Mouse (Mus musculus): ENCODE measurements around the gene Trim66. TPM values are rescaled to one million over a fixed set of nuclear protein-coding genes. Genes with fewer than 3 reads are reported as not detected.

The Trim66 gene
- polyA plus RNA-seq, 1 experiment from 2014 or later = 5.6 TPM

DNA sequence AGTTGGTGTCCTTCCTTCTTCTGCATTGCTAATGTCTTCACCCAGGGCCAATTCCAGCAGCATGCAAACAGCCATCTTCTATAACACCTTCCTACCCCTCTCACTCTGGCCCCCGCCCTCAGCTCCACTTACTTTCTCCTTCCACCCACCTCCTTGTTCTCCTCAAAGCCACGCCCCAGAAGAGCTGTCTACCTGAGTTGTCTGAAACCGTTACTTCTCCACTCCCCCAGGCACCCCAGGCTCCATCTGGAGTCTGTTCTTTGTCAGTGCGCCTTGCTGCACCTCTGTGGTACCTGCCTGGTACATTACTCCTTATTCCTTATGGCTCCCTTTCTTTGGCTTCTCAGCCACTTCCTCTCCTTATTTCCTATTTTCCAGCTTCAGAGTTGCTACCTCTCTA, 25.2 kb upstream of the Trim66 start:
- 77% methylated on average over 4 of the region's 4 CpGs for WGBS

GRCm38 (mm10) chr7:109532691-109533090, 24.8 kb upstream of the Trim66 start:
- 61% methylated on average over 3 of the region's 3 CpGs for WGBS
- peaks cover 35% of the 10 kb centered on the region for H3K4me1 ChIP-seq
- H3K36me3 ChIP-seq = peaks cover 66% of the 10 kb centered on the region
- ATAC-seq (ENCODE audit: insufficient number of reproducible peaks, low FRiP score, low TSS enrichment, low read depth) = no peak
- no peaks in the 10 kb centered on the region for H3K9me3 ChIP-seq (replicated peaks)
- H3K4me3 ChIP-seq (replicated peaks) = no peak overlapping the region
- no peak overlapping the region for H3K9ac ChIP-seq
- no peak overlapping the region for H3K27ac ChIP-seq (replicated peaks)
- no peak overlapping the region for H3K4me2 ChIP-seq (replicated peaks)
- no peaks in the 10 kb centered on the region for H3K27me3 ChIP-seq

More for the DNA sequence above, 25.2 kb upstream of the Trim66 start:
- H3K27ac ChIP-seq (replicated peaks) = no peak overlapping the region
- H3K9ac ChIP-seq = no peak overlapping the region
- H3K4me1 ChIP-seq = peaks cover 35% of the 10 kb centered on the region
- no peaks in the 10 kb centered on the region for H3K9me3 ChIP-seq (replicated peaks)
- no peak for ATAC-seq (ENCODE audit: insufficient number of reproducible peaks, low FRiP score, low TSS enrichment, low read depth)
- peaks cover 68% of the 10 kb centered on the region for H3K36me3 ChIP-seq
- no peaks in the 10 kb centered on the region for H3K27me3 ChIP-seq
- H3K4me2 ChIP-seq (replicated peaks) = no peak overlapping the region
- no peak overlapping the region for H3K4me3 ChIP-seq (replicated peaks)

GRCm38 (mm10) chr7:109531501-109531900, 23.6 kb upstream of the Trim66 start:
- Histone ChIP-seq H3K36me3 (peaks cover 73% of the 10 kb centered on the region), H3K9me3 (replicated peaks) (no peaks in the 10 kb centered on the region), H3K27me3 (no peaks in the 10 kb centered on the region), H3K4me3 (replicated peaks) (no peak overlapping the region), H3K27ac (replicated peaks) (no peak overlapping the region), H3K4me1 (peaks cover 30% of the 10 kb centered on the region), H3K4me2 (replicated peaks) (no peak overlapping the region), H3K9ac (no peak overlapping the region)
- no peak for ATAC-seq (ENCODE audit: insufficient number of reproducible peaks, low FRiP score, low TSS enrichment, low read depth)
- WGBS = 78% methylated on average over 5 of the region's 5 CpGs

DNA sequence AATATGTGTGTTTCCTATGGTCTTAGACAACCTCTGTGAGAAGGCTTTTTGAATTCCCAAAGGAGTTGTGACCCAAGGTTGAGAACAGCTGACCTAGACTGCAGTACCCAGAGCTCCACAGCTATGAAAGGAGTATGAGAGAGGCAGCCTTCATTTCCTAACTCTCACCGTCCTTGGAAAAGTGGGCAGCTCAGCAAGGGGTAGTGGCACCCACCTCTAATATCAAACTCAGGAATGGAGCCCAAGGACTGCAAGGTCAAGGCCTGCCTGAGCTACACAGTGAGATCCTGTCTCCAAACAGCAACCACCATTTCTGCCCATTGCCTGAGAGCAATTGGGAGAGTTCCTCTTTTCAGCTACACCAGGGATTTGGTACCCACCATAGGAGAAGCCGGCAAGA, 21.8 kb upstream of the Trim66 start:
- peaks cover 14% of the 10 kb centered on the region for H3K4me1 ChIP-seq
- H3K36me3 ChIP-seq = peaks cover 82% of the 10 kb centered on the region
- H3K9ac ChIP-seq = no peak overlapping the region
- H3K27me3 ChIP-seq = no peaks in the 10 kb centered on the region
- WGBS = 85% methylated on average over 2 of the region's 2 CpGs
- H3K4me3 ChIP-seq (replicated peaks) = no peak overlapping the region
- H3K9me3 ChIP-seq (replicated peaks) = no peaks in the 10 kb centered on the region
- no peak overlapping the region for H3K27ac ChIP-seq (replicated peaks)
- no peak overlapping the region for H3K4me2 ChIP-seq (replicated peaks)
- ATAC-seq (ENCODE audit: insufficient number of reproducible peaks, low FRiP score, low TSS enrichment, low read depth) = no peak

- Histone ChIP-seq H3K9ac (no peak overlapping the region), H3K27ac (replicated peaks) (no peak overlapping the region)
- 18% methylated on average over 3 of the region's 3 CpGs for WGBS
Measured at GRCm38 (mm10) chr7:109528356-109528755, 20.4 kb upstream of the Trim66 start.

GRCm38 (mm10) chr7:109527536-109527935, 19.6 kb upstream of the Trim66 start:
- 0 out of 2 replicates have a peak overlapping the region, but pooled peaks have one; percentile 39 for H3K27ac ChIP-seq (replicated peaks)
- ATAC-seq (ENCODE audit: insufficient number of reproducible peaks, low FRiP score, low TSS enrichment, low read depth) = no peak

More at GRCm38 (mm10) chr7:109528356-109528755, 20.4 kb upstream of the Trim66 start:
- no peaks in the 10 kb centered on the region for H3K9me3 ChIP-seq (replicated peaks)
- peak; percentile 41; the same call in 1 of the 2 replicates for ATAC-seq (ENCODE audit: insufficient number of reproducible peaks, low FRiP score, low TSS enrichment, low read depth)
- peaks cover 15% of the 10 kb centered on the region for H3K4me1 ChIP-seq
- peaks cover 80% of the 10 kb centered on the region for H3K36me3 ChIP-seq
- H3K27me3 ChIP-seq = no peaks in the 10 kb centered on the region
- H3K4me3 ChIP-seq (replicated peaks) = no peak overlapping the region
- no peak overlapping the region for H3K4me2 ChIP-seq (replicated peaks)

GRCm38 (mm10) chr7:109525740-109526663, 18.1 kb upstream of the Trim66 start:
- no peak overlapping the region for H3K4me2 ChIP-seq (replicated peaks)
- 73% methylated on average over 16 of the region's 16 CpGs for WGBS
- no peaks in the 10 kb centered on the region for H3K27me3 ChIP-seq
- no peak overlapping the region for H3K9ac ChIP-seq
- peaks cover 75% of the 10 kb centered on the region for H3K36me3 ChIP-seq
- H3K27ac ChIP-seq (replicated peaks) = peak overlapping the region; percentile 77; the same call in 1 of the 2 replicates
- peaks cover 32% of the 10 kb centered on the region for H3K4me1 ChIP-seq
- no peak for ATAC-seq (ENCODE audit: insufficient number of reproducible peaks, low FRiP score, low TSS enrichment, low read depth)
- H3K4me3 ChIP-seq (replicated peaks) = no peak overlapping the region
- no peaks in the 10 kb centered on the region for H3K9me3 ChIP-seq (replicated peaks)

More at GRCm38 (mm10) chr7:109527536-109527935, 19.6 kb upstream of the Trim66 start:
- peaks cover 22% of the 10 kb centered on the region for H3K4me1 ChIP-seq
- no peak overlapping the region for H3K4me3 ChIP-seq (replicated peaks)
- H3K27me3 ChIP-seq = no peaks in the 10 kb centered on the region
- no peaks in the 10 kb centered on the region for H3K9me3 ChIP-seq (replicated peaks)
- H3K4me2 ChIP-seq (replicated peaks) = no peak overlapping the region
- no peak overlapping the region for H3K9ac ChIP-seq
- peaks cover 81% of the 10 kb centered on the region for H3K36me3 ChIP-seq
- WGBS = 49% methylated on average over 3 of the region's 3 CpGs

GRCm38 (mm10) chr7:109524763-109525162, 16.8 kb upstream of the Trim66 start:
- Histone ChIP-seq H3K36me3 (peaks cover 69% of the 10 kb centered on the region), H3K9me3 (replicated peaks) (no peaks in the 10 kb centered on the region), H3K9ac (no peak overlapping the region), H3K4me3 (replicated peaks) (no peak overlapping the region), H3K4me2 (replicated peaks) (no peak overlapping the region), H3K27me3 (no peaks in the 10 kb centered on the region), H3K27ac (replicated peaks) (peak overlapping the region; percentile 77), H3K4me1 (peaks cover 43% of the 10 kb centered on the region)
- no peak for ATAC-seq (ENCODE audit: insufficient number of reproducible peaks, low FRiP score, low TSS enrichment, low read depth)
- 64% methylated on average over 3 of the region's 3 CpGs for WGBS

DNA sequence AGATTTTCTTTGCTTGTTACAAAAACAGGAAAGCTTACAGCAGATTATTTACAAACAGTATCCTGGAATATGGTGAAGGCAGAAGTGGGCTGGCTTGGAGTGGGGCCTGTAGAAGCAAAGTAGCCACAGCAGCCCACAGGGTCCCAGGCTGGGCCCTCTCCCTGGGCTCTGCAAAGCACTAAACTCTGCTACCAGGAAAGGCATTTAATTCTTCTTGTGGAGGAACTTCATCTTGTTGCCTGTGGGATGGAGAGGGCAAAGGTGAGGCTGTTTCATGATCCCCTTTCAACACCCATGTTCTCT, 16.5 kb upstream of the Trim66 start:
- Histone ChIP-seq H3K36me3 (peaks cover 66% of the 10 kb centered on the region), H3K4me2 (replicated peaks) (no peak overlapping the region), H3K9me3 (replicated peaks) (no peaks in the 10 kb centered on the region), H3K27ac (replicated peaks) (peak overlapping the region; percentile 77), H3K9ac (no peak overlapping the region), H3K27me3 (no peaks in the 10 kb centered on the region), H3K4me3 (replicated peaks) (no peak overlapping the region), H3K4me1 (peaks cover 44% of the 10 kb centered on the region)
- no peak for ATAC-seq (ENCODE audit: insufficient number of reproducible peaks, low FRiP score, low TSS enrichment, low read depth)

GRCm38 (mm10) chr7:109523741-109524441, 16.0 kb upstream of the Trim66 start:
- Histone ChIP-seq H3K9me3 (replicated peaks) (no peaks in the 10 kb centered on the region), H3K4me2 (replicated peaks) (no peak overlapping the region), H3K9ac (no peak overlapping the region), H3K27me3 (no peaks in the 10 kb centered on the region), H3K4me3 (replicated peaks) (no peak overlapping the region), H3K36me3 (peaks cover 66% of the 10 kb centered on the region), H3K27ac (replicated peaks) (peak overlapping the region; percentile 77), H3K4me1 (peaks cover 44% of the 10 kb centered on the region)
- 48% methylated on average over 6 of the region's 6 CpGs for WGBS
- no peak for ATAC-seq (ENCODE audit: insufficient number of reproducible peaks, low FRiP score, low TSS enrichment, low read depth)

DNA sequence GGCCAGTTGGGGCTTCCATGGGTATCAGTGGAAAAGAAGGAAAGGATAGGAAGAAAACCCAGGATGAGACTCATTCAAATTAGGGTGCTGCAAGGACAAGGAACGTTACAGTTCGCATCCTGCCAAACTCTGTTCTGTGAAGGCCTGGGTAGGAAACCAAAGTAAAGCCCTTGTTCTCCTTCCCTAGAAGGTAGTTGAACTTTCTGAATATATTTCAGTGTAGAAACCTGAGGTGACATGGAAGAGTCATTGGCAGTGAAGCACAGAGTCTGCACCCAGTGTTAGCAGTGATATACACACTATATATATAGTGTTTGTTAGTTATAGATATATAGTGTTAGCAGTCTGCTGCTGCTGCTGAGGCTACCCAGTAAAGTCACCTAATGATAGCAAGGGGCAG, 15.4 kb upstream of the Trim66 start:
- ATAC-seq (ENCODE audit: insufficient number of reproducible peaks, low FRiP score, low TSS enrichment, low read depth) = no peak
- peaks cover 39% of the 10 kb centered on the region for H3K4me1 ChIP-seq
- H3K36me3 ChIP-seq = peaks cover 63% of the 10 kb centered on the region
- no peaks in the 10 kb centered on the region for H3K9me3 ChIP-seq (replicated peaks)
- WGBS = 64% methylated on average over 2 of the region's 2 CpGs
- H3K9ac ChIP-seq = no peak overlapping the region
- H3K27ac ChIP-seq (replicated peaks) = peak overlapping the region; percentile 77
- no peak overlapping the region for H3K4me3 ChIP-seq (replicated peaks)
- no peaks in the 10 kb centered on the region for H3K27me3 ChIP-seq
- no peak overlapping the region for H3K4me2 ChIP-seq (replicated peaks)

All from embryonic facial prominence, embryonic 15.5 days (tissue).